Mouse (Mus musculus) megakaryocyte, embryonic 14.5 days (primary cell): Measurements from ENCODE around the gene Fgfr2.

ENCODE experiments used
- FLI1 ChIP-seq: IDR thresholded peaks from 2 replicates; pipeline ENCODE4 v1.6.1; 2012; ENCODE audit warnings: low read length, inconsistent platforms, mixed read lengths
- GATA1 ChIP-seq: IDR thresholded peaks from 3 replicates; pipeline ENCODE4 v1.6.1; 2012; ENCODE audit warnings: mixed read lengths, low read length, inconsistent platforms, borderline replicate concordance

DNA sequence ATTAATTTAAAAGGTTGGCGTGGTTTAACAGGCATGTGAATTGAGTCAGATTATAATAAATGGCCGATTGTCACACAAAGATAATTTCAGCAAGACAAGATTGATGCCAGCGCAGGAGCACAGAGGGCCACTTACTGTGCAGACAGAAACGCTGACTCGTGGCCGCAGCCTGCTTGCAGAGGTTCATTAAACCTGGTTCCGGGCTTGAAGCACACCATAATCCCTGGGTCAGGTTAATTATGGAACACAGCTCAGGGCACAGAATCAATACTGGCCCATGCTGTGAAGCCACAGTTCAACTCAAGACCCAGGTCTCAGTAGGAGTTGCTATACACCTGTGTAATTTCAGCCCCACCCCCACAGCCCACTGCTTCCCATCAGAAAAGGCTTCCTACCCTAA, 1066.6 kb downstream of the Fgfr2 start:
- TF ChIP-seq GATA1 = no peak
- TF ChIP-seq FLI1 = no peak
